Mouse (Mus musculus): ENCODE measurements around the gene Rabepk.
"Not testable (repeated sequence)": the region's sequence is repeated elsewhere in the genome, so short reads cannot be mapped to it uniquely, and the experiment has no call there.

The Rabepk gene

DNA sequence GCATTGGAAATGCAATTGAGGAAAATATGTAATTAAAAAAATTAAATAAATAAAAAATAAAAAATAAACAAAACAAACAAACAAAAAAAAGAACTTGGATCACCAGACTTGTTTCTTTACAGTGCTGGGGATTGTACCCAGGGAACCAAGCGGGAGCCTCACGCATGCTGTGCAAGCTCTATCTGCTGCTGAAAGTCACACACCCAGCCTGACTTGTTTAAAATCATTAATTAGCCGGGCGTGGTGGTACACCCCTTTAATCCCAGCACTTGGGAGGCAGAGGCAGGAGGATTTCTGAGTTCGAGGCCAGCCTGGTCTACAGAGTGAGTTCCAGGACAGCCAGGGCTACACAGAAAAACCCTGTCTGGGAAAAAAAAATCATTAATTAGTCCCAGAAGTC lies 38.4 kb downstream of the Rabepk start:
- DNase-seq = not testable (repeated sequence)

DNA sequence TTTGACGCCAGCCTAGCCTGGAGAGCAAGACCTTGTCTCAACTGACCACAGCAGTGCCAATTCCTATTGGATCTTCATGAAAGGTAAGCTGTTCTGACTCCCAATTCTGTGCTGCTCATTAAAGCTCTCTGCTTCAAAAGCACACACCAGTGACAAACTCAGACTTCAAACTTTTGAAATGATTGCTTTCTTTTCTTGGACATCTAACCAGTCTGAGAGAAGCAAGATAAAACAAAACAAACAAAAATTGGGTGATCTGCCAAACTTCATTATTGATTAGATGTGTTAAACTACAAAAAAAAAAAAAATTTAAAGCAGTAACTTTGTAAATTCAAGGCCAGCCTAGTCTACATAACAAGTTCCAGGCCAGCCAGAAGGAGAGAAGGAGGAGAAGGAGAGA lies 42.4 kb downstream of the Rabepk start:
- no peak for DNase-seq

DNA sequence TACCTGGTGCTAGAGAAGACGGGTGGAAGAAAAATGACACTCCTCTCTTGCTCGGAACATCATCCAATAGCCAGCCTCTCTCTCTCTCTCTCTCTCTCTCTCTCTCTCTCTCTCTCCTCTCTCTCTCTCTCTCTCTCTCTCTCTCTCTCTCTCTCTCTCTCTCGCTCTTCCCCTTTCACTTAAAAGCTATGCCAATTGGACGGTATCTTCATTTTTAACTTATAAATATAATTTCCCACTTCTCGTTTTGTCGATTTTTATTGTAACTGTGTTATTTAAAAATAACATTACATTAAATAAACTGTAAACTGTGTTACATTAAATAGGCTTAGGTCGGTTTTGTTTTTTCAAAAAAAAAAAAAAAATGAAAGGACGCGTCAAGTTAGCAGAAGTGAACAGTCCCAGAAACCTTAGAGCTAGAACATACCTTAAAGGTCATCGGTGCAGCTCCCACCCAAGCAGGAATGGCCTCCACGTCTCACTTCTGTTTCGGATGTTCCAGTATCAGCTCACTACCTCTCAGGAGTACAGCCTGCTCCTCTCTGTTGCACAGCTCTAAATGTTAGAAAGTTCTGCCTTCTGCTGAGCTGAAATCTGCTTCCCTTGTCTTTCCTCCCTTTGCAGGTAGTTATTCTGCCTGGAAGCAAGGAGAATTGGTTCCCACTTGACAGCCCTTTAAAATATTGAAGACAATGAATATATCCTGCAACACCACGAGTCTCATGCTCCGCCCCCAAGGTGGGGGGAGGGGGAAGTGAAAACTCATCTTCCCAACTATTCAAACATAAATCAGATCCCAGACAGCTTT lies 45.0 kb downstream of the Rabepk start, which contains the start of gene Gapvd1:
Gapvd1 (minus strand) TSS at position 682 of the 808 bp plus-strand sequence.
- no peak for DNase-seq

DNA sequence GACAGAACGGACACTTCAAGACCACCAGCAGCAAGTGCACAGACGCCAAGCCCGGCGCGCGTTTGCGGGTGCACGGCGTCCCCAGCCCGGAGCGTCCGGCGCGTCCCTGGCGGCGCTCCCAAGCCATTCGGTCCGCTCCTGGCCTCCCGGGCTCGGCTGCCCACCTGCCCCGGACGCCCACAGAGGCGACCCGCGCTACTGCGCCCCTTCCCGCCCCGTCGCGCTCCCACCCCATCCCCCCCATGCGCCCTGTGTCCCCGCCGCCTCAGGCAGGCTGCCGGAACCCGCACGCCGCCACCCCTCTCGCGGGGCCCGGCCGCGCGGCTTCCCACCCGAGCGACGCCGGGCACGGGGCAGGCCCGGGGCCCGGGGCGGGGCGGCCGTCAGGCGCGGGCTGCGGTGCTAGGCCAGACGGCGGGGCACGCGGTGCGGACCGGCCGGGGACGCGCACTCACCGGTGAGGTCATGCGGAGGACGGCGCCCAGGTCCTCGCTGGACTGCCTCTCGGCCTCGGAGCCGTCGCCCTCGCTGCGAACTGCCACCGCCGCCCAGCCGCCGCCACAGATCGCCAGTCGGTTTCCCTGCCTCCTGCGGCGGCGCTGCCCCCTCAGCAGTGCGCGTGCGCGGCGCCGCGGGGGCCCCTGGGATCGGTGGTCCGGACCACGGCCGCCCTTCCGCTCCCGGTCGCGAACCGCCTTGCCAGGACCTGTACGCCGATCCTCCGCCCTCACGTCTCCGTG lies 45.7 kb downstream of the Rabepk start:
- peak; percentile 86 for DNase-seq

DNA sequence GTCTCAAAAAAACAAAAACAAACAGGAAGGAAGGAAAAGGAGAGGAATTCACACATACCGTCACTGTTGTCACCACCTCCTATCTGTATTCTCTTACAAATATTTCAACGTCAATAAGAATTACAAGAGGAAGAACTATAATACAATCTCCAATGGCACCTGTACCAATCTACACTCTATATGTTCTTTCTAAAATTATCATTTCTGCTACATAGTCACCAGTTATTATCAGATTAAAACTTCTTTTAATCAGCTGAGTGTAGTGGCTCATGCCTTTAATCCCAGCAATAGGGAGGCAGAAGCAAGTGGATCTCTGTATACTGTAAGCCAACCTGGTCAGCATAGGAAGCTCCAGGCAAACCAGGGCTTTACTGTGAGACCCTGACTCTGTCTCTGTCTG lies 49.5 kb downstream of the Rabepk start:
- DNase-seq = no peak

DNA sequence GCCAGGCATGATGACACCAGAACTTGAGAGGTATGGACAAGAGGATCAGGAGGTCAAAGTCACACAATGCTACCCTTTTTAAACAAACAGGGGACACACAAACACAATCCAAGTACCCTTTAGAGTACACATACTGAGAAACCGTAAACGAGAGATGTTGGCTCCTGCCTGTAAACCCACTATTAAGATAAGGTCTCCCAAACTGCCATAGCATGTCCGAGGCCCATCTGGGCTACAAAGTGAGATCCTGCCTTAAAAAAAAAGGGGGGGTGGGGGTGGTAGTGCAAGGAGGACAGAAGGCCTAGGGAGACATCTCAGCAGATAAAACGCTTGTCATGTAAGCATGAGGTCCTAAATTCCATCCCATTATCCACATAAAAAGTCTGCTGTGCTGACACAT lies 51.2 kb downstream of the Rabepk start:
- DNase-seq = no peak

DNA sequence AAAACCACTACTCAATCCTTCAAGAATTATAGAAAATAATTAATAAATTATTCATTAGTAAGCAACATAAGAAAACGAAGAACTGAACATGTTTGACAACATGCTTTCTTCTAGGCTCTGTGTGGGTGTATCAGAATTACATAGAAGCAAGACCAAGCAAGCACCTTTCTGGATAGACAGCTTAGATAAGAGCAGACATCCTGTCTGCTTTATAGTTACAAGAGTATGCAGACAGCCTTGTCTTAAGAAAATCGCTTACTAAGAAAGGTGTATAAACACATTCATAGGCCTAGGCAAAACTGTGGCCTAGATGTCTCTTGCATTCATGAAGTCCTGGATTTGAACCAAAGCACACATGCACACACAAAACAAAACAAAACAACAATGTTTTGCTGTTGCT lies 54.0 kb downstream of the Rabepk start:
- no peak for DNase-seq

DNA sequence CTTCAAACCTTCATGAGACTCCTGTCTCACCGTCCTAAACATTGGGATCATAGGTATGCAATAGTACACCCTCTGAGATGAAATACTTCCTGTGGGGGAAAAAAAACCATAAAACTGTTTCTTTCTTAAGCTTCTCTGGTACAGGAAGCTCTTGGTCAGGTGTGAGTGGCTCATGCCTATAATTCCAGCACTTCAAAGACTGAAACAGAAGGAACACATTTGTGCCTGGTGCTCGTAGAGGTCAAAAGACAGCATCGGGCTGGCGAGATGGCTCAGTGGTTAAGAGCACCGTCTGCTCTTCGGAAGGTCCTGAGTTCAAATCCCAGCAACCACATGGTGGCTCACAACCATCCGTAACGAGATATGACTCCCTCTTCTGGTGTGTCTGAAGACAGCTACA lies 55.2 kb downstream of the Rabepk start:
- no peak for DNase-seq

DNA sequence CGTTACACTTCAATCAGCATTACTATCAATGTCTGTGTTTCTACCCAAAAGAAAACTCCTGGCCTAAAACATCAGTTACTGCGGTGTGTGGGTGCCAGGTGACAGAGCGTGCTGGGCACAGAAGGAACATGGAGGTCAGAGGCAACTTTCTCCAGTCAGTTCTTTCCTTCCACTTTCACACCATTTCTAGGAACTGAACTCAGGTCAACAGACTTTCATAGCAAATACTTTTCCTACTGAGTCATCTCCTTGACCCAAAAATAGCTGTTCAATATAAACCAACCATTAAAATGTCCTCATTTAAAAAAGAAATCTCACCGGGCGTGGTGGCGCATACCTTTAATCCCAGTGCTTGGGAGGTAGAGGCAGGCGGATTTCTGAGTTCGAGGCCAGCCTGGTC lies 57.0 kb downstream of the Rabepk start:
- no peak for DNase-seq

DNA sequence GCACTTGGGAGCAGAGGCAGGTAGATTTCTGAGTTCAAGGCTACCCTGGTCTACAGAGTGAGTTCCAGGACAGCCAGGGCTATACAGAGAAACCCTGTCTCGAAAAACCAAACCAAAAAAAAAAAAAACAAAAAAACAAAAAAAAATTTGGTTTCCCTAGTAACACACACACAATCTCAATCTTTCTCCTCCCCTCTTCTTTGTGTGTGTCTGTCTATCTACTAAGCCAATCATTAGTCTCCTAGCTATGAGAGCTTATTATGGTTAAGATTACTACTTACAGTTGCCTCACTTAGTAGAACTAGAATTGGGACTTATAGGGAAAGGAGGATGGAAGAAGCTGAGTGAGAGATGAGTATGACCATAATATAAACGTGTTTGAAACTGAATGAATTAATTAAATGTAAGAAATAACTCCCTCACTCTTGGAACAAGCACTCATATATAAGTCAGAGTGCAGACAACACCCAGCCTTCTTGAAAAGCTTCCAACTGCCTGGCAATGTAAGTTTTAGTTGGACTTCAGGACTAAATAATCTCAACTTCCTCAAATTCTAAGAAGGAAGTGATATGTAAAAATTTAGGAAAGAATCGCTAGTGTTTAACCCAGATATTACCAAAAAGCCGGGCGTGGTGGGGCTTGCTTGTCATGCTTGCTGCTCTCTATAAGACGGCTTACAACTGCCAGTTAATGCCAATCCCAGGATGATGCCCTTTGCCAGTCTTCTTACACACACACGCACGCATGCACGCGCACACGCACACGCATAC lies 58.1 kb downstream of the Rabepk start:
- no peak for DNase-seq

DNA sequence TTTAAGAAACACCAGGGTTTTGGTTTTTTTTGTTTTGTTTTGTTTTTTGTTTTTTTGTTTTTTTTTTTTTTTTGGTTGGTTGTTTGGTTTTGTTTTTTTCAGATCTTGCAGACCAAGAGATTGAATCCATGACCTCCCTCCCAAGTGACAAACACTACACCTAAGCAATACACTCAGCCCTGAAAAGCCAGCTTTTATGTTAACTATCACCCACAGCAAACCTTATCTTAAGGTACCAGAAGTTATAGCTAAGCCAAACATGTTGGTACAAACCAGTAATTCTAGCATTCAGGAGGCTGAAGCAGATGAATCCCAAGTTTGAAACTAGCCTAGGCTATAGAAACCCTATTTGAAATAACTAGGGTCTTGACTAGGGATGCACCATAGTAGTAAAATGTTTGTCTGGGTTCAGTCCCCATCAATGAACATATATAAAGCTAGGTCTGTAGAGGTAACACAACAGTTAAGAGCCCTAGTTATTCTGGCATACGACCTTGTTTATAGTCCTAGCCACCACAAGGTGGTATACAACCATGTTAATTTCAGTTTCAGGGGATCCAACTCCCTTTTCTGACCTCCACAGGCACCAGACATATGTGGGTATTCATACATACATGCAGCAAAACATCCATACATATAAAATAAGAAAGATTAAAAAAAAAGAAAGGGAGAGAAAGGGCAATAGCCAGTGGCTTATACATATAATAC lies 59.9 kb downstream of the Rabepk start:
- DNase-seq = no peak

DNA sequence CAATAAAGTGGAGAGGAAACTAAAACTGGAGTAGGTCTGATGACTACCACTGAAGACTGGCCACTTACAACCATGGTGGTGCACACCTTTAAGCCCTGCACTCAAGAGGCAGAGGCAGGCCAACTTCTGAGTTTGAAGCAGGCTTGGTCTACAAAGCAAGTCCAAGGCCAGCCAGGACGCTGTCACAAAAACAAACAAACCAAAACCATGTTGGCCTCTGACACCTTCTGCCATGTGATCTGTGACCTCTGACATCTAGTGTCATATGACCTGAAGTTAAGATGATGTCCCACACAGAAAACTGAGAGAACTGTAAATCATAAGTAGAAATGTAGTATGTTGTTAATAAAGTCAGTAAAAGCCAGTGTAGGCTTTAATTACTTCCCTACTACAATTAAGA lies 61.8 kb downstream of the Rabepk start:
- no peak for DNase-seq

DNA sequence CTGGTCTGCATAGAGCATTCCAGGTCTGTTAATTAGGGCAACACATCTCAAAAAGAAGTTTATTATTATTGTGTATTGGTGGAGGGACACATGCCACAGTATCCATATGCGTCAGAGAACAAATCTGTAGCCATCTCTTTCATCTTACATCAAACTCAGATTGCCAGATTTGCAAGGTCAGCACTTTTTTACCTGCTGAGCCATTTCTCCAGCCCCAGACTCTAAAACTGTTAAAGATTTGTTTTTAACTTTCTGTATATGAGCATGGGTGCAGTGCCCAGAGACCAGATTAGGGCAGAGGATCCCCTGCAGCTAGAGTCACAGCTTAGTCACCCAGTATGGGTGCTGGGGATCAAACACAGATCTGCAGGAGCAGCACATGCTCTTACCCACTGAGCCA lies 63.1 kb downstream of the Rabepk start:
- no peak for DNase-seq
